Mouse (Mus musculus) megakaryocyte progenitor cell, adult 5-6 weeks (primary cell): ENCODE measurements around the gene Rtn1. TPM values are rescaled to one million over a fixed set of nuclear protein-coding genes. Genes with fewer than 3 reads are reported as not detected.

ENCODE experiments used
- ATAC-seq: replicated peaks from 2 replicates; pipeline ENCODE4 v1.8.0; 2016; ENCODE audit warnings: mild to moderate bottlenecking, moderate TSS enrichment, inconsistent platforms; ENCODE audit not compliant: poor library complexity
- total RNA-seq, 2 experiments: library from RNA; stranded (forward) in 1 of 2; stranded (reverse) in 1 of 2; fragments of 157-497, 149-512 nt in 1 of 2; fragments of 200-1000 nt in 1 of 2; gene quantifications; 2 replicates each; pipeline versions ENCODE4 v1.2.3 to v1.2.4; 2015 to 2017

Gene Rtn1
- total RNA-seq, 2 experiments from 2014 or later, result not detected

GRCm38 (mm10) chr12:72234151-72234550, 174.7 kb downstream of the Rtn1 start:
- ATAC-seq, result no peak

GRCm38 (mm10) chr12:72232826-72233790, 175.7 kb downstream of the Rtn1 start:
- no peak for ATAC-seq

GRCm38 (mm10) chr12:72232176-72232575, 176.7 kb downstream of the Rtn1 start:
- no peak for ATAC-seq

DNA sequence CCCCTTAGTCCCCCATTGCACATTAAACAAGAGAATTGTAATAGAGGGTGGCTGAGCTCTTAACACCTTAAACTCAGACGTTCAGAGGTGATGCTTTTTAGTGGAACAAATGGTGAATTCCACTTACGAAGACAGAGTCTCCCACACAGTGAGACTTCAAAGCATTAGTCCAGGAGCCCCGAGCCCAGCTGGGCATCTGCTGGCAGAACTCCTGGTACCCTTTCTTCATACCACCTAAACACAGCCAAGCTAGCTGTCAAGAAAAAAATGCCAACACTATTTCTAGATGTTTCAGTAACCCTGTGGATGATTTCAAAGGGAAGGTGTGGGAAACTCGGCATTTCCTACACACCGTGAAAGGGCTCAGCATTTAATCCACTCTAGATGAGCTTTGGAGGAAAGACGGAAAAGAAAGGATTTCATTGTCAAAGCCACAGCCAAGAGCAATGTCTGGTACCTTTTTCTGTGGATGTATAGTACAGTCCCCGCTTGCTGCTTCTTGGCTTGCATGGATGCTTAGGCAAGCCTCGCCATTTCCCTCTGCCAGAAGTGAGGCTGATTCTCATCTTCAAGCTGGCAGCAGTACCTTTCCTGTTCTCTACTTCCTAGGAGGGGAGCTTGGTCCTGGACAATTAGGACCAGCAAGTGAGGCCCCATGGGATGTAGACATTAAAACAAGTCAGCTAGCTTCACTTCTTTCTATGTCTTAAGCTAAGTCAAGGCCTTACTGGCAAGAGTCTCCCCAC, 179.2 kb downstream of the Rtn1 start:
- no peak for ATAC-seq

DNA sequence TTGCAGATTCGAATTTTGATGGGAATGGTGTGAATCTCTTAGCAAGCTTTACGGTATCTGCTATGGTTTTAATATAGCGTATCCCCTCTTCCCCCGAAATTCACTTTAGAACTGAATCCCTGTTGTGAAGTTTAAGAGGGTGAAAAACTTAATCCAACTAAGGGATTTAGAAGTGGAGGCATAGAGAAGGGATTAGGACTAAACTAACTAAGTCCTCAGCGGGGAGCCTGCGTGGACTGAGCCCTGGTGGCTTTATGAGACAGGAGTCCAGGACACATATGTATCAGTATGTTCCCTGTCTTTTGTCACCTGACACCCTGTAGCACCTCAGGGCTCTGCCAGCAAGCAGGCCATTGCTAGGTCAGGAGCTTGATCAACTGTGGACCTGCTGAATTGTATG, 181.1 kb downstream of the Rtn1 start:
- no peak for ATAC-seq

DNA sequence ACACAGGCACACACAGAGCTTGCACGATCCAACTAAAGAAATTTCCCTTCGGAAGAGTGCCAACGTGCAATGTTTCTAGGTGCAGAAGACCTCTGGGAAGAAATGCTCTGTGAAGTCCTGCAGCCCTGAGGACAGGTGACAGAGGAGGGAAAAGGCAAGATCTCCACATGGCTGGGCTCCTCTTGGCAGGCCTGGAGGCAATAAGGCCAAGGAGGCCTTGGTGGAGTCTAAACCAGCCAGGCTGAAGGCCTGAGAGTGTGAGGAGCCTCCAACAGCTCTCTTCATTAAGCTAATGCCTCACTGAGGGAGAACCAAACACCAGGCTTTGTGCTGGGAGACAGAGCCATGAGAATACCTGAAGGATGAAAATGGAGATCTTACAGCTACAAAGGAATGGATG, 183.5 kb downstream of the Rtn1 start:
- no peak for ATAC-seq

DNA sequence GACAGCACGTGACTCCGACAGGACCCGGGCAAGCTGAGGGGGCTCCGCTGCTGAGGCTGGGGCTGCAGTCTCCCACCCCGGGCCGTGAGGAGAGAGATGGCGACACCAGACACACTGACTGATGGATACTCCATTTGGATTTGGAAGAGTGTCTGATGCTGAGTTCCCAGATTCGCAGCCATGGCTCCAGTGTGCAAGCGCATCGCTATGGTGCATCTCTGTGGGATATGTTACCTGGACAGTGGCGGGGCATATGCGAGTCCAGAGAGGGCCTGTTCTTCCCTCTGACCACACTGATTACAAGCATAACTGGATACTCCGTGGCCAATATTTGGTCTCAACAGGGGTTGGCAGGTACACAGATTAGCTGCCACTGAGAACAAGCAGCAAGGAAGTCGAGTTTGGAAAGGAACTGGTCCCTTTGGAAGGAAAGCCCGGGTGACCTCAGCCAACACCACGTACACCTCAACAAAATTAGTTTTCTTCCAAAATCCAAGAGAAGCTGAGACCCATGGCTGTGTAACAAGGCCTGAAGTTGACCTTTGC, 185.2 kb downstream of the Rtn1 start:
- no peak for ATAC-seq

DNA sequence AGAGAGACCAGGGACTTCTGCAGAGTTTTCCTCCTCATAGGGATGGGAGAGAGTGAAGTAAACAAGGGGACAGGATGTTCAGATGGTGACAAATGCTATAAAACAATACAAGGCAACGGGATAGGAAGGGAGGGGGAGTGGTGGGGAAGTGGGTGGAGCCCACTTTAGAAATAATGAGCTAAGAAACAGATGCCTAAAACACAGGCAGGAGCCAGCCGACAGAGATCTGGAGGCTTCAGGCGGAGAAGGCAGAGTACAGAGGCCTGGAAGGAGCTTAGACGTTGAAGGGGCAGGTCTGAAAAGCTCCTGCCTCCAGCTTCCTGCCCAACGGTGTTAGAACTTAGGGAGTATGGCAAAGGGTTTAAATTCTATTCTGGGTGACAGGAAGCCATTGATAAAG, 195.3 kb downstream of the Rtn1 start:
- ATAC-seq, result no peak

GRCm38 (mm10) chr12:72200828-72201227, 208.0 kb downstream of the Rtn1 start:
- no peak for ATAC-seq

DNA sequence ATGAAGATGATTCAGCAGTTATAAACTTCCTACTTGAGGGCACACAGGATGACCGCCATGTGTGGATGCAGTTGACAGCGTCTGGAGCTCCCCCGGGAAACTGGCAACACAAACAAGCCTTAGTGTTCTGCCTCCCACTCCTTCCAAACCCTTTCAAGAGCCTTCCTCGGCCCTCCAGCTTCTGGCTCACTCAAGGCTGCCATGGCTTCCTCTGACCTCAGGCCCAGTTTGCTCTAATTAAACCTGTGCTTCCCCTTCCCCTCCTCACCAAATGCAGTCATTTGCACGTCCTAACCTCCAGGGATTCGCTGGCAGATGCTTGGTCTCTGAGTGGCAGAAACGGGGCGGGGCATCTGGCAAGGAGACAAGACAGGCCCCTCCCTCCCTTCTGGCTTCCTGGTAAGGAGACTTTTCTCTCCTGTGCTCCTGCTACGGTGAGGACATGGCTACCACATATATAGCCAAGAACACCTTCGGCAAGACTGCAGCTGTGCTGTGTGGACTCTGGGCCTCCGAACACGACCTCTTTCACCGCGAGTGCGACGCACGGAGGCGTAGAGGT, 210.8 kb downstream of the Rtn1 start:
- ATAC-seq, result no peak

- no peak for ATAC-seq
Measured at GRCm38 (mm10) chr12:72197434-72197833, 211.4 kb downstream of the Rtn1 start.

GRCm38 (mm10) chr12:72184929-72185328, 223.9 kb downstream of the Rtn1 start, which contains the start of gene Ccdc175:
TSS of gene Ccdc175 (minus strand) at chr12:72185029.
- ATAC-seq, result no peak

DNA sequence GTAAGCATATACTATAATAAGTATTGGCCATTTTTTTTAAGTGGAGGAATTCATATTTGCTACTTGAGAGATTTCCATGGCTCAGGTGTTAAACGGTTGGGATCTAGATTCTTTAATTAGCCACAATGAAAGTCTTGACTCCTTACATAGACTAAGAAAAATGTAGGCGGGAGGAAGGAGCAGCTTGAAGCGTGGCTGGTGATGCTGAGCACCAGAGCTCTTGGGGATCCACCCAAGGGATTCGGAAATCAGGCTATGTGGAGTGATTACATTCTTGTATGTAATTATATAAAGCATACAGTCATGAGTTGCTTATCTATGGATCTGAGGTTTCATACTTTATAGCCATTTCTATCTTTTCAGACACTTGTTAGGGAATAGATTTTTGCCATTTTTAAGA, 229.3 kb downstream of the Rtn1 start:
- no peak for ATAC-seq

DNA sequence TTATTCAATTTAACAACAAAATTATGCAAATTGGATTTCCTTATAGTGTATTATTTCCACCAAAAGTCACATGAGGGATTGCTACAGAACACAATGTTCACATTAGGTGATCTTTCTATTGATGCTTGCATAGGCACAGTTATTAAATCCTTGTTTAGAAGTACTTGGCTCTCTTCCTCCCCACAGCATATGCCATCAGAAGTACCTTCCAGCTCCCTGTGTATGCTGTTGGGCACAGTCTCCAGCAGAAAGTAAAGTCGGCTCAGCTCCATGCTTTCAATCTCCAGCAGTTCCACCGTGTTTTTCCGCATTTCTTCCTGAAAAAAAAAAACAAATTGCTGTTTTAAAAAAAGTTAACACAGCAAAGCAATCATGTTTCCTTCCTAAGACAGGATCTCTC, 230.5 kb downstream of the Rtn1 start:
- no peak for ATAC-seq

Other genes with a start within 250 kb of the Rtn1 start
- gene Ccdc175, start 224.0 kb downstream of the Rtn1 start, total RNA-seq (2015), result not detected in 2 replicates
- gene Ccdc175, start 224.0 kb downstream of the Rtn1 start, total RNA-seq (2017), result not detected in 2 replicates
- 0.56 and 2.7 TPM in 2 replicates for gene Lrrc9, start 32.8 kb upstream of the Rtn1 start, total RNA-seq (2015)
- 0.42 and 1.1 TPM in 2 replicates for gene Lrrc9, start 32.8 kb upstream of the Rtn1 start, total RNA-seq (2017)
- 1.9 and 2.9 TPM in 2 replicates for gene Pcnx4, start 127.3 kb upstream of the Rtn1 start, total RNA-seq (2015)
- gene Pcnx4, start 127.3 kb upstream of the Rtn1 start, total RNA-seq (2017), result 1.00 and 2.3 TPM in 2 replicates
- gene Gm4756, start 240.6 kb upstream of the Rtn1 start, total RNA-seq (2015), result not detected in 2 replicates
- not detected in 2 replicates for gene Gm4756, start 240.6 kb upstream of the Rtn1 start, total RNA-seq (2017)